Mouse (Mus musculus) ES-Bruce4 (cell line): ENCODE results near the gene E130308A19Rik. TPM values are rescaled to one million over a fixed set of nuclear protein-coding genes. Genes with fewer than 3 reads are reported as not detected.

Experiments
- H3K27ac ChIP-seq: 2 replicates; pipeline ENCODE4 v1.5.1; 2012; ENCODE audit warnings: low read length, inconsistent platforms; ENCODE audit not compliant: insufficient read depth
- H3K27me3 ChIP-seq: 2 replicates; pipeline ENCODE4 v1.6.1; 2012; ENCODE audit warnings: mild to moderate bottlenecking, low read length, inconsistent platforms; ENCODE audit not compliant: control insufficient read depth, poor library complexity, insufficient read depth, severe bottlenecking
- H3K36me3 ChIP-seq: 2 replicates; pipeline ENCODE4 v1.6.1; 2012; ENCODE audit warnings: inconsistent platforms, mild to moderate bottlenecking, low read length, moderate library complexity; ENCODE audit not compliant: control insufficient read depth, poor library complexity, insufficient read depth, severe bottlenecking
- H3K4me1 ChIP-seq: one replicate; pipeline ENCODE4 v1.8.1; 2011; ENCODE audit warnings: low read length; ENCODE audit not compliant: control insufficient read depth, insufficient read depth
- H3K4me3 ChIP-seq: 2 replicates; pipeline ENCODE4 v1.5.1; 2011; ENCODE audit warnings: low read depth, mild to moderate bottlenecking, low read length
- H3K9ac ChIP-seq: 2 replicates; pipeline ENCODE4 v1.6.1; 2012; ENCODE audit warnings: low read depth, mild to moderate bottlenecking, inconsistent platforms; ENCODE audit not compliant: poor library complexity, severe bottlenecking
- H3K9me3 ChIP-seq: replicated peaks from 2 replicates; pipeline ENCODE4 v1.6.1; 2012; ENCODE audit warnings: mild to moderate bottlenecking, low read length, inconsistent platforms; ENCODE audit not compliant: control insufficient read depth, poor library complexity, insufficient read depth, severe bottlenecking
- CTCF ChIP-seq: IDR thresholded peaks from one replicate; pipeline ENCODE4 v1.8.1; 2011; ENCODE audit warnings: low read depth, low read length
- EP300 ChIP-seq: IDR thresholded peaks from 2 replicates; pipeline ENCODE4 v1.6.1; 2011; ENCODE audit warnings: low read depth, low read length; ENCODE audit not compliant: insufficient read depth
- POLR2A ChIP-seq: IDR thresholded peaks from one replicate; pipeline ENCODE4 v1.8.1; 2011; ENCODE audit warnings: low read length; ENCODE audit not compliant: insufficient read depth
- polyA plus RNA-seq: library from polyadenylated mRNA; stranded (reverse); fragments of >200 nt; gene quantifications from 2 replicates; pipeline ENCODE4 v1.2.4, GENCODE M21; 2011; ENCODE audit warnings: low read depth; ENCODE audit not compliant: missing spikeins, insufficient read depth, insufficient read length

E130308A19Rik gene
- polyA plus RNA-seq, 1 experiment, result 16.3 TPM

GRCm38 (mm10) chr4:59696846-59697245, 70.8 kb downstream of the E130308A19Rik start:
- Histone ChIP-seq H3K9ac (no peak overlapping the region), H3K4me3 (no peak overlapping the region), H3K36me3 (no peaks in the 10 kb centered on the region), H3K27me3 (no peaks in the 10 kb centered on the region), H3K27ac (no peak overlapping the region), H3K4me1 (no peaks in the 10 kb centered on the region), H3K9me3 (no peaks in the 10 kb centered on the region)
- TF ChIP-seq EP300 (no peak), POLR2A (no peak), CTCF (no peak)

- H3K9ac ChIP-seq, result no peak overlapping the region
- H3K27me3 ChIP-seq, result no peaks in the 10 kb centered on the region
- no peaks in the 10 kb centered on the region for H3K9me3 ChIP-seq
- no peak overlapping the region for H3K4me3 ChIP-seq
- TF ChIP-seq EP300, result no peak
- no peak for TF ChIP-seq CTCF
- no peak for TF ChIP-seq POLR2A
- H3K4me1 ChIP-seq, result no peaks in the 10 kb centered on the region
- no peak overlapping the region for H3K27ac ChIP-seq
- no peaks in the 10 kb centered on the region for H3K36me3 ChIP-seq
These were observed 71.9 kb downstream of the E130308A19Rik start for GRCm38 (mm10) chr4:59697869-59698268.

- Histone ChIP-seq H3K9me3 (no peaks in the 10 kb centered on the region), H3K27me3 (no peaks in the 10 kb centered on the region), H3K4me3 (no peak overlapping the region), H3K27ac (no peak overlapping the region), H3K36me3 (no peaks in the 10 kb centered on the region), H3K9ac (no peak overlapping the region), H3K4me1 (no peaks in the 10 kb centered on the region)
- TF ChIP-seq CTCF (no peak), POLR2A (no peak), EP300 (no peak)
These were observed 73.2 kb downstream of the E130308A19Rik start for GRCm38 (mm10) chr4:59699014-59699792.

- Histone ChIP-seq H3K4me1 (no peaks in the 10 kb centered on the region), H3K27ac (no peak overlapping the region), H3K36me3 (no peaks in the 10 kb centered on the region), H3K4me3 (no peak overlapping the region), H3K27me3 (no peaks in the 10 kb centered on the region), H3K9me3 (no peaks in the 10 kb centered on the region), H3K9ac (no peak overlapping the region)
- TF ChIP-seq POLR2A (no peak), EP300 (no peak), CTCF (no peak)
These were observed 83.3 kb downstream of the E130308A19Rik start for GRCm38 (mm10) chr4:59709321-59709720.

GRCm38 (mm10) chr4:59710736-59711389, 84.9 kb downstream of the E130308A19Rik start:
- TF ChIP-seq EP300, result no peak
- Histone ChIP-seq H3K9me3 (no peaks in the 10 kb centered on the region), H3K27ac (no peak overlapping the region), H3K9ac (no peak overlapping the region), H3K4me1 (no peaks in the 10 kb centered on the region), H3K36me3 (no peaks in the 10 kb centered on the region), H3K27me3 (no peaks in the 10 kb centered on the region), H3K4me3 (no peak overlapping the region)

- Histone ChIP-seq H3K9me3 (no peaks in the 10 kb centered on the region), H3K4me3 (no peak overlapping the region), H3K4me1 (peaks cover 2% of the 10 kb centered on the region), H3K27me3 (no peaks in the 10 kb centered on the region), H3K36me3 (no peaks in the 10 kb centered on the region), H3K27ac (no peak overlapping the region), H3K9ac (no peak overlapping the region)
- no peak for TF ChIP-seq POLR2A
These were observed 86.4 kb downstream of the E130308A19Rik start for GRCm38 (mm10) chr4:59712451-59712850.
